Mouse (Mus musculus) monocyte, adult 5-6 weeks (primary cell): ENCODE measurements around the gene Med24. TPM values are rescaled to one million over a fixed set of nuclear protein-coding genes. Genes with fewer than 3 reads are reported as not detected.
A peak's percentile ranks its signal among the peaks of the same experiment; 100 is the strongest.

Source experiments
- ATAC-seq: fragments of 153-309, 156-312 bp; replicated peaks from 2 replicates; pipeline ENCODE4 v1.8.0; 2017; ENCODE audit warnings: mild to moderate bottlenecking; ENCODE audit not compliant: low TSS enrichment, insufficient number of reproducible peaks, severe bottlenecking, poor library complexity, low FRiP score
- total RNA-seq: library from RNA; stranded (forward); fragments of 200-1000, 200-491, 200-594 nt; gene quantifications from 3 replicates; pipeline ENCODE4 v1.2.3, GENCODE M21; 2017

Gene Med24
- 10.9 to 25.7 TPM (median 22.4 TPM) in 3 replicates for total RNA-seq

- peak; percentile 100 for ATAC-seq
Measured at GRCm38 (mm10) chr11:98729119-98729588, at the start of gene Med24. TSS of gene Med24 (minus strand) at chr11:98729435.

GRCm38 (mm10) chr11:98777888-98778287, 48.7 kb upstream of the Med24 start:
- no peak for ATAC-seq

DNA sequence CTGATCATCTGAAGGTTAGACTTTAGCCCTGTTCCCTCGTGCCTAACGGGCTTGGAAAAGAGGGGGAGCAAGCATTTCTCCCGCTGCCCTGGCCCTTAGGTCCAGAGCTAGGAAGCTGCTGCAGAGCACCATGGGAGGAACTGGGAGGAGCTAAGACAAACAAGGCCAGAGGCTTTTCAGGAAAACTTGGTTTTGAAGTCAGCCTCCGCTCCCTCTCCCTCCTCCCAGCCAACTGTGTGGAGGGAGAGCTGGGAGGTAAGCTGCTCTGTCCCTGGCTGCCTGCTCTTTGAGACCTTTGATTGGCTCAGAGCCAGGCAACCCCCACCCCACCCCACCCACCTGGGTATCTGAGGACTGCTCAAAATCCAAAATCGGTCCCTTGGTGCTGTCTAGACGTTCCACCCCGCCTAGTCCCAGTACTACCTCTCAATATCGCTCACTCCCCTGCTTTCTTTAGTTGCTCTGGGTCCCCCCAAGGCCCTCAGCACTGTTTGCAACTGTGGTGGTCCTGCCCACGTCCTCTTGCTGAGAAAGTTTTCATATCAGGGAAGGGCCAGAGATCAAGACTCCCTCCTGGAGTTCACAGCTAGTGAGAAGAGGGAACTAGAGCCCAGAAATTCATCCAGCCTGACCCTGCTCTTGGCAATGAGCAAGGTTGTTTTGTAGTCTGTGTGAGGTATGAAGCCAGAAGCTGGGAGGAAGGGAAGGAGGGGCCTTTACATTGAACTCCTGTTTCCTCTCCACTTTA, 47.8 kb upstream of the Med24 start:
- ATAC-seq: no peak

GRCm38 (mm10) chr11:98776052-98776764, 47.0 kb upstream of the Med24 start:
- no peak for ATAC-seq

DNA sequence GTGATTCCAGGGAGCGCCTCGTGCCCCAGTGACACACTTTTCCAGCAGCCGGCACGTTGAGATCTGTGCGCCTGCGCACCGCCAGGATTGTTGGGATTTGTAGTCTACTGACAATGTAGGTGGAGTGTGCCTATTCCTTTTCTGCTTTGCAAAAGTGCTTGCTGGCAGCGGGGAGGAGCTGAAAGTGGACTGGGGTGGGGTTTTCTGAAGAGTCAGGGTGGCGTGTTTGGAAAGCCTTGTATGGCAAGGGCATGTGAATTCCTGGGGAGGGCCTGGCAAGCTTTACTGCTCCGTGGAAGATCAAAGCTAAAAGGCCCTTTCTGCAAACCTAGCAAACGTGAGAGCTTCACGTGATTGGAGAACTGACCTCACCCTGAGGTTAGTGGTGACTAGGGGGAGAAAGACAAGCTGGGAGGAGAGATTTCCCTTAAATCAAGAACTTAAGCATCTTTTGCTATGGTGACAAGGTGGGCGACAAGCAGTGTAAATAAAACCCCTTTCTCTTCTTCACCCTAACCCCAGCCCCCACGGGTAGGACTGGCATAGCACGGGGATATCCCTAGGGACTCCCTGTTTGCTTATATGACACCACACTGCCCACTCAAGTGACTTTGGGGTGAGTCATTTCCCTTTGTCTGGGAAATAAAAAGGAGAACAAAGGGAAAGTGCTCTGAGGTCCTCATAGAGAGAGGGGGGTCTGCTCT, 46.3 kb upstream of the Med24 start:
- peak; percentile 51 for ATAC-seq

DNA sequence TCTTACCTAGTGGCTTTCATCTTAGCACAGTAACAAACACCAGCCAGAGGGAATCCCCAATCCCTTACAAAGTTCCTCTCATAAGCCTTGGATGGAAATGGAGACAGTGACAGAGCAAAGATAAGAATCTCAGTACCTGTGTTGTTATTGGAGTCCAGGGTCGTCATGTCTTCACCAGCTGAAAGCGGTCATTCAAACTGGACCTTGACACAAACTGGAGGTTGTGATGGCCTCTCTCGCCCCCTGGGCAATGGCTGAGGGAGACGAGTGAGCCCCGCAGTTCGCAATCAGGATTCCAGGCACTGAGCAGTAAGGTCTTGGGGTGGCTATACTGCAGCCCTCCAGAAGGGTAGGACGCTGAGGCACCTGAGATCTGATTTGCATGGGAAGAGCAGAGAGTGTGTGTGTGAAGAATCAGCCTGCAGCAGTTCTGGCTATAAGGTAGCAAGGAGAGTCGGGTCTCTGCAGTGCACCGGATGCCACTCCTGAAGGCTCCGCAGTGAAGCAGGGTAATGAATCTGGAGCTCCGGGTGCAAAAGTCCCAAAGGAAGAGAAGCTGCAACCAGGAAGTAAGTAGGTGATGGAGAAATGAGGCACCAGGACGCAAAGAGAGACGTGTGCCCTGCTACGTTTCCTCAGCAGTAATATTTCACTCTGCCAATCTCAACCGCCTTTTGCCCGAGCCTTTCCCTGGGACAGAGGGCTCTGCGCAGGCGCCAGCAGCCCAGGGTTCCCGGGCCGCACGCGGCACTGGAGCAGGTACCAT, 45.5 kb upstream of the Med24 start, which contains the start of gene Nr1d1:
TSS of gene Nr1d1 (minus strand) at position 752 of the 766 bp plus-strand sequence.
- ATAC-seq: no peak

GRCm38 (mm10) chr11:98773635-98774295, 44.5 kb upstream of the Med24 start:
- peak; percentile 85 for ATAC-seq

DNA sequence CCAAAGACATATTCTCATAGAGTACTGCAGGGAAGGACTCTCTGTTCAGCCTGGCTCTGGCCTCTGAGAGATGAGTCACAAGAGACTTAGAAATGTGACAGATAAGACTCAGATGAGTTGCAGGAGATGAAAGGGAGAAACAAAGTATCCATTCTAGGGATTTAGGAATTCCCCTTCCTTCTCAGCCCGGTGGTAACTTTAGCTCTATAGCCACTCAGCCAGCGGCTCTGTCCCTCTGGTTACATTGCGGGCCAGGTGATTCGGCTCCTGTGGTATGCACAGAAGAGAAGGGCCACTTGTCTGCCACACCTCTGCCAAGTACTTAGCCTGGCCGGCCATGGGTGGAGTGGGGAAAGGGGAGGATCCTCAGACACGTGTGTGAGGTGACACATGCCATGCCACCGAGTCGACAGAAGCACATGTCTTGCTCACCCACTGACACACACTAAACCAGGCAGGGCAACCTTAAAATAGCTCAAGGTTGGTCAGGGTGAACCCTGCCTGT, 43.5 kb upstream of the Med24 start:
- no peak for ATAC-seq

DNA sequence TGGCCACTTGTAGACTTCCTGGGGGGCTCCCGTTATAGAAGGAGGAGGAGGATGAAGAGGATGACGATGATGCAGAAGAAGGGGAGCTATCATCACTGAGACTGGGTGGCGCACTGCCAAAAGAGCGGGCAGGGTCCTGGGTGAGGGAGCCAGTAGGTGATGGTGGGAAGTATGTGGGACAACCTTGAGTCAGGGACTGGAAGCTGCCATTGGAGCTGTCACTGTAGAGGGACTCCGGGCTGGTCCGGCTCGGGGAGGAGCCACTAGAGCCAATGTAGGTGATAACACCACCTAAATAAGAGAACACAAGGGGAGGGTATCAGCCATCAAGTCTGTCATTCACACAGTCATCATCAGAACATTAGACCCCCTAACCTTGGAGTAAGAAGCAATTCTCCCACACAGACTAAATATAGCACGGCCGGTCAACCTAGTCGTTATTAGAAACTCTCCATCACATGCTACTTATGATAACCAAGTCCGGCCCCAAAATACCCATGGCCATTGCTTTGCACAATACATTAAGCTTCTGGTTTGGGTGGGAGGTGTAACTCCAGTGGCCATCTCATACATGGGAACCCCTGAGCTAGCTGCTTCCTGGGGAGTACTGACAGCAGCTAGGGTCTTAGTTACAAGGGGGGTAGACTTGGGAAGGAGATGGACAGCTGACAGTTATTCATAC, 42.8 kb upstream of the Med24 start:
- no peak for ATAC-seq

DNA sequence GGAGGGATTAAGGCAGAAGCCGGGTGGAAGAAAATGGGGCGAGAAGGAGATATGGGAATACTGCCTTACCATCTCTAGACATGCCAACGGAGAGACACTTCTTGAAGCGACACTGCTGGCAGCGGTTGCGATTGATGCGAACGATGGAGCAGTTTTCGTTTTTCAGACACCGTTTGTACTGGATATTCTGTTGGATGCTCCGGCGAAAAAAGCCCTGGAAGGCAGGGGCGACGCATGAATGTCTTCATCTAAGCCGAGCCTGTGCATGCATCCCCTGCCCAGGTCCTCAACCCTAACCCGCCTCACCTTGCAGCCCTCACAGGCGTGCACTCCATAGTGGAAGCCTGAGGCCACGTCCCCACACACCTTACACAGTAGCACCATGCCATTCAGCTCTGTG, 41.9 kb upstream of the Med24 start:
- no peak for ATAC-seq

DNA sequence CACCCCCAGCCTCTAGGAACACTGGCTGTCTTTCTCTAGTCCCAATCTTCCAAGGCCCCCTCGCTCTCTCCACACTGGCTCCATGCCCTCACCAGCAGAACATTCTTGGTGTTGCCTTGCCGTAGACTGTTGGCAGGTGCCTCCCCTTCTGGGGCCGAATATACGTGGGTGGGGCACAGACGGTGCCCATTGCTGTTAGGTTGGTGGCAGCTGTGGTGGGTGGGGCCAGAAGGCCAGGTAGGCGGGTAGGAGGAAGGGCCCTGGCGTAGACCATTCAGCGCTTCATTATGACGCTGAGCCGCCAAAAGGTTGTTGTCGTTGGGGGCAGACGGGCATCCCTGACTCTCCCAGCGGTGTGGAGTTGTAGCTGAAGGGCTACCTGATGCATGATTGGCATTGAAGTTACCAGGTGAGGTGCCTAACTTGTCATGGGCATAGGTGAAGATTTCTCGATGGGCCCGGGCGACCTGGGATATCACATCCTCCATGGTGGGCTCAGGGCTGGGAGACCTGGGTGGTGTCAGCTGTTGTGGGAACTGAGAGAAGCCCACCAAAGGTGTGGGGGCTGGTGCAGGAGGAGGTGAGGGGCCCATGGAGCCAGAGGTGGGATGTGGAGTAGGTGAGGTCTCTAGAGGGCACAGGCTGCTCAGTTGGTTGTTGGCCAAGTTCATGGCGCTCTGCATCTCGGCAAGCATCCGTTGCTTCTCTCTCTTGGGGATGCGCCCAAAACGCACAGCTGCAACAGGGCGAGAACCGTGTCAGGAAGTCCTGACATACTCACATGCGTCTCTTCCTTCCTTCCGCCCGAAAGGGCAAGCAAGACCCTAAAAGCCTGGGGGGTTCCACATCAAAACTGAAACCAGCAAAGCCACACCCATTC, 41.1 kb upstream of the Med24 start:
- ATAC-seq: no peak

GRCm38 (mm10) chr11:98769007-98769954, 40.0 kb upstream of the Med24 start:
- no peak for ATAC-seq

DNA sequence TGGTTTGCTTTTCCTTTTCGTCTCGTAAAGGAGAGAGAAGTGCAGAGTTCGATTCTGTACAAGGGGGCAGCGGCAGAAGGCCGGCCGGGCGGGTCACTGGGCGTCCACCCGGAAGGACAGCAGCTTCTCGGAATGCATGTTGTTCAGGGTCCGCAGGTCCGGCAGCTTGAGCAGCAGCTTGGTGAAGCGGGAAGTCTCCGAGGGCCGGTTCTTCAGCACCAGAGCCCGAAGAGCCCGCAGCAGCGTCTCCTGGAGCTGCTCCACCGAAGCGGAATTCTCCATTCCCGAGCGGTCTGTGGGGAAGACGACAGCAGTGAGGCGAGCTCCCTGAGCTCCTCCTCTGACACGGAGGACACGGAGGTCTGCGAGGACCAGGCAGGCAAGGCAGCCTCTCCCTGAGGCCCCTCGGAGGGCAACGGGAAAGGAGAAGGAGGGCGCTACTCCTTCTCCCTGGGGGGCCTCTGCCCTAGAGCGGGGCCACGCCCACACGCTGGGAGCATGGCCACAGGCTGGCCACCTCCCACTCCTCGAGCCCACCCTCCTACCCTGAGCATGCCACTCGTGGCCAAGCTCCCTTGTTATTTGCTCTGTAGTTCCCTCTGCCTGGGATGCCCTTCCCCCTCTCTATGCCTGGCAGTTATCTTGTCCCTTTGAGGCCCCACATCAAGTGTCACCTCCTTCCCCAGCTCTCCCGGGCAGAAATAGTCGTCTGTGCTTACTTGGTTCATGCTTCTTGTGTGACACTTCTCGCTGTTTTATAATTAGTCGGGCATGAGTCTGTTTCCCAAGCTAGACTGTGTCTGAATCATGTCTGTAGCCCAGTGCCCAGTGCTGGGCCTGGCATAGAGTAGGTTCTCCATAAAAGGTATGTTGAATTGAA, 39.1 kb upstream of the Med24 start:
- ATAC-seq: no peak

DNA sequence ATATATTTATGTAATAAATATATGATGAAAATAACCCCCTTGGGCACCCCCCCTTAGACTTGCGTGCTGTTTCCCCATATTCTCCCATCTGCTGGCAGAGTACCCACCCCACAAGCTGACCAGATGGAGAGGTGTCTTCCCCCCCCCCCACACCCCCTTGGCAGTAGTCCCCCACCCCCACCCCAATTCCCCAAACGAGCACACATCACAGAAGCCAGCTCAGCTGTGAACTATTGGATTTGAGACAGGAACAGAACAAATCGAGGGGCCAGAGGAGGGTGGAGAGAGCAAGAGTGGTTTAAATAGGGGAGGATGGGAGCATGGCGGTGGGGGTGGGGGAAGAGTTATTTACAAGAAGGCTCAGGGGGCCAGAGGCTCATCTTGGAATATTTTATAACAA, 38.5 kb upstream of the Med24 start:
- no peak for ATAC-seq

GRCm38 (mm10) chr11:98767276-98767675, 38.0 kb upstream of the Med24 start:
- ATAC-seq: no peak
